Mouse (Mus musculus): ENCODE measurements around the gene Calml4.

Gene Calml4

GRCm38 (mm10) chr9:62905039-62905438 lies 47.2 kb downstream of the Calml4 start:
- no peak for DNase-seq

GRCm38 (mm10) chr9:62913390-62914069 lies 55.6 kb downstream of the Calml4 start:
- DNase-seq: no peak

- no peak for DNase-seq
These were observed 59.2 kb downstream of the Calml4 start for GRCm38 (mm10) chr9:62917059-62917458.

GRCm38 (mm10) chr9:62920877-62921276 lies 63.0 kb downstream of the Calml4 start:
- no peak for DNase-seq

- DNase-seq: no peak
These were observed 67.2 kb downstream of the Calml4 start for GRCm38 (mm10) chr9:62924886-62925610.
